Mouse (Mus musculus) forebrain, embryonic 11.5 days (tissue): ENCODE data around the gene Hist1h2ab. TPM values are rescaled to one million over a fixed set of nuclear protein-coding genes. Genes with fewer than 3 reads are reported as not detected.

ENCODE experiments used
- microRNA-seq: library from miRNA; unstranded; fragments of <30 nt; microRNA quantifications from one replicate; pipeline ENCODE4, GENCODE M21; 2016; ENCODE audit not compliant: insufficient number of aligned reads
- polyA plus RNA-seq: library from polyadenylated mRNA; unstranded; fragments of >200 nt; fragmentation: Nextera tagmentation; extraction: Ambion mirVana; gene quantifications from 2 replicates; pipeline ENCODE4 v1.2.1, GENCODE M21; 2014

Gene Hist1h2ab
- polyA plus RNA-seq, 1 experiment from 2014 or later = 59.7 TPM

Small RNAs within 50 kb of the gene (microRNA-seq; reads per million reads assigned to microRNA genes)
- gene Gm44314 = not detected
- not detected for gene Gm44484

Other genes with a start within 250 kb of the Hist1h2ab start
- gene Hist1h4h, start 220.1 kb upstream of the Hist1h2ab start, polyA plus RNA-seq = 2.0 and 4.9 TPM in 2 replicates
- 7.7 and 9.3 TPM in 2 replicates for gene Hist1h2af, start 217.2 kb upstream of the Hist1h2ab start, polyA plus RNA-seq
- gene Hist1h3g, start 215.7 kb upstream of the Hist1h2ab start, polyA plus RNA-seq = 5.2 and 5.7 TPM in 2 replicates
- 0.85 and 1.2 TPM in 2 replicates for gene Hist1h2bh, start 207.7 kb upstream of the Hist1h2ab start, polyA plus RNA-seq
- 0.92 and 1.4 TPM in 2 replicates for gene Hist1h3f, start 207.1 kb upstream of the Hist1h2ab start, polyA plus RNA-seq
- 1.2 and 1.3 TPM in 2 replicates for gene Hist1h4f, start 199.5 kb upstream of the Hist1h2ab start, polyA plus RNA-seq
- 0.87 and 0.92 TPM in 2 replicates for gene Hist1h1d, start 197.9 kb upstream of the Hist1h2ab start, polyA plus RNA-seq
- gene Hist1h3e, start 188.8 kb upstream of the Hist1h2ab start, polyA plus RNA-seq = 6.7 and 10.4 TPM in 2 replicates
- gene Hist1h2ae, start 179.9 kb upstream of the Hist1h2ab start, polyA plus RNA-seq = 96.4 and 102 TPM in 2 replicates
- gene Hist1h2bg, start 179.7 kb upstream of the Hist1h2ab start, polyA plus RNA-seq = 7.4 and 10.0 TPM in 2 replicates
- gene Hist1h2bf, start 176.9 kb upstream of the Hist1h2ab start, polyA plus RNA-seq = 4.5 and 5.9 TPM in 2 replicates
- 2.5 and 3.0 TPM in 2 replicates for gene Hist1h2ad, start 176.7 kb upstream of the Hist1h2ab start, polyA plus RNA-seq
- 11.9 and 13.9 TPM in 2 replicates for gene Hist1h3d, start 175.4 kb upstream of the Hist1h2ab start, polyA plus RNA-seq
- gene Hist1h4d, start 169.5 kb upstream of the Hist1h2ab start, polyA plus RNA-seq = 132 and 133 TPM in 2 replicates
- 4.0 and 4.6 TPM in 2 replicates for gene Hist1h2be, start 130.0 kb upstream of the Hist1h2ab start, polyA plus RNA-seq
- 27.3 and 27.7 TPM in 2 replicates for gene Hist1h1e, start 128.6 kb upstream of the Hist1h2ab start, polyA plus RNA-seq
- gene Hist1h2ac, start 67.2 kb upstream of the Hist1h2ab start, polyA plus RNA-seq = 1.1 and 1.2 TPM in 2 replicates
- gene Hist1h2bc, start 66.9 kb upstream of the Hist1h2ab start, polyA plus RNA-seq = 23.4 and 25.3 TPM in 2 replicates
- gene Hist1h1t, start 55.3 kb upstream of the Hist1h2ab start, polyA plus RNA-seq = 0.51 TPM in 1 of 2 replicates, not detected in the other
- 6.0 and 6.8 TPM in 2 replicates for gene Hist1h4c, start 52.7 kb upstream of the Hist1h2ab start, polyA plus RNA-seq
- gene Hfe, start 40.3 kb upstream of the Hist1h2ab start, polyA plus RNA-seq = 2.2 TPM in 2 replicates
- gene Hist1h1c, start 12.3 kb upstream of the Hist1h2ab start, polyA plus RNA-seq = 14.5 and 15.2 TPM in 2 replicates
- 8.7 and 10.6 TPM in 2 replicates for gene Hist1h3c, start 5.5 kb upstream of the Hist1h2ab start, polyA plus RNA-seq
- 2.6 and 3.4 TPM in 2 replicates for gene Hist1h2bb, start 4.4 kb upstream of the Hist1h2ab start, polyA plus RNA-seq
- 11.7 and 15.4 TPM in 2 replicates for gene Hist1h3b, start 1.1 kb downstream of the Hist1h2ab start, polyA plus RNA-seq
- gene Hist1h4b, start 5.9 kb downstream of the Hist1h2ab start, polyA plus RNA-seq = 4.7 and 5.9 TPM in 2 replicates
- gene Hist1h4a, start 10.1 kb downstream of the Hist1h2ab start, polyA plus RNA-seq = 0.95 TPM in 1 of 2 replicates, not detected in the other
- gene Hist1h3a, start 11.3 kb downstream of the Hist1h2ab start, polyA plus RNA-seq = 2.9 and 5.4 TPM in 2 replicates
- 2.7 and 4.0 TPM in 2 replicates for gene Hist1h1a, start 12.5 kb downstream of the Hist1h2ab start, polyA plus RNA-seq
- gene Trim38, start 18.8 kb downstream of the Hist1h2ab start, polyA plus RNA-seq = 0.13 TPM in 1 of 2 replicates, not detected in the other
- gene Slc17a2, start 55.9 kb downstream of the Hist1h2ab start, polyA plus RNA-seq = not detected in 2 replicates
- not detected in 2 replicates for gene Slc17a3, start 88.3 kb downstream of the Hist1h2ab start, polyA plus RNA-seq
- not detected in 2 replicates for gene Slc17a1, start 116.6 kb downstream of the Hist1h2ab start, polyA plus RNA-seq
- not detected in 2 replicates for gene Slc17a4, start 163.9 kb downstream of the Hist1h2ab start, polyA plus RNA-seq
- gene Hist1h2ba, start 183.0 kb downstream of the Hist1h2ab start, polyA plus RNA-seq = not detected in 2 replicates
- gene Hist1h2aa, start 183.3 kb downstream of the Hist1h2ab start, polyA plus RNA-seq = not detected in 2 replicates
- 0.57 and 0.73 TPM in 2 replicates for gene Scgn, start 240.1 kb downstream of the Hist1h2ab start, polyA plus RNA-seq